Mouse (Mus musculus) embryonic facial prominence, embryonic 11.5 days (tissue): Measurements from ENCODE around the gene Prss48. TPM values are rescaled to one million over a fixed set of nuclear protein-coding genes. Genes with fewer than 3 reads are reported as not detected.

Experiments
- ATAC-seq: fragments of 200-750 bp; cut with Nextera tagmentation; replicated peaks from 2 replicates; pipeline ENCODE4 v1.8.0; 2017; ENCODE audit warnings: low read depth; ENCODE audit not compliant: insufficient number of reproducible peaks, low FRiP score, low TSS enrichment
- DNase-seq: peaks from one replicate; pipeline ENCODE4 v3.0.0-alpha.2; 2015; ENCODE audit warnings: low spot score
- H3K27ac ChIP-seq: fragments of 300-500 bp; sonication (generic); replicated peaks from 2 replicates; pipeline ENCODE4 v1.5.1; 2014; ENCODE audit warnings: mild to moderate bottlenecking, low read depth, low read length, control low read depth
- H3K27me3 ChIP-seq: fragments of 300-500 bp; sonication (generic); 2 replicates; pipeline ENCODE4 v1.6.1; 2014; ENCODE audit warnings: mild to moderate bottlenecking, low read length, moderate library complexity, mixed read lengths; ENCODE audit not compliant: control insufficient read depth, insufficient read depth
- H3K36me3 ChIP-seq: fragments of 300-500 bp; sonication (generic); replicated peaks from 2 replicates; pipeline ENCODE4 v1.6.1; 2014; ENCODE audit warnings: low read depth, mild to moderate bottlenecking, low read length, moderate library complexity, mixed read lengths; ENCODE audit not compliant: control insufficient read depth, insufficient read depth
- H3K4me1 ChIP-seq: fragments of 300-500 bp; sonication (generic); 2 replicates; pipeline ENCODE4 v1.6.1; 2014; ENCODE audit warnings: low read length, mixed read lengths; ENCODE audit not compliant: control insufficient read depth, insufficient read depth
- H3K4me2 ChIP-seq: fragments of 300-500 bp; sonication (generic); 2 replicates; pipeline ENCODE4 v1.6.1; 2014; ENCODE audit warnings: low read depth, mild to moderate bottlenecking, control low read depth, low read length, moderate library complexity
- H3K4me3 ChIP-seq: fragments of 300-500 bp; sonication (generic); 2 replicates; pipeline ENCODE4 v1.5.1; 2014; ENCODE audit warnings: low read depth, low read length, control low read depth
- H3K9ac ChIP-seq: fragments of 300-500 bp; sonication (generic); replicated peaks from 2 replicates; pipeline ENCODE4 v1.6.1; 2014; ENCODE audit warnings: mild to moderate bottlenecking, control low read depth, low read length
- H3K9me3 ChIP-seq: fragments of 300-500 bp; sonication (generic); replicated peaks from 2 replicates; pipeline ENCODE4 v1.6.1; 2016; ENCODE audit warnings: mild to moderate bottlenecking, low read length, inconsistent platforms, mixed read lengths; ENCODE audit not compliant: control insufficient read depth
- WGBS: fragments of 180-500 bp; shearing (Covaris S2); extraction: QIAGEN DNeasy Blood & Tissue Kit; methylation state at CpG from one replicate; pipeline ENCODE4 v1.1.7; 2014; 5-methylcytosine and 5-hydroxymethylcytosine counted together
- polyA plus RNA-seq: library from polyadenylated mRNA; unstranded; fragments of >200 nt; fragmentation: Nextera tagmentation; extraction: Ambion mirVana; gene quantifications from 2 replicates; pipeline ENCODE4 v1.2.1, GENCODE M21; 2014

Gene Prss48
- polyA plus RNA-seq, 1 experiment from 2014 or later: not detected

- Histone ChIP-seq H3K4me3 (no peak overlapping the region), H3K27ac (no peak overlapping the region), H3K27me3 (no peaks in the 10 kb centered on the region), H3K4me1 (no peaks in the 10 kb centered on the region), H3K4me2 (no peak overlapping the region), H3K36me3 (no peaks in the 10 kb centered on the region), H3K9ac (no peak overlapping the region), H3K9me3 (no peaks in the 10 kb centered on the region)
- 89% methylated on average over 1 of the region's 1 CpGs for WGBS
- ATAC-seq: no peak
- no peak for DNase-seq
These were observed 14.7 kb upstream of the Prss48 start for GRCm38 (mm10) chr3:86016965-86017364.

- Histone ChIP-seq H3K4me2 (no peak overlapping the region), H3K9me3 (no peaks in the 10 kb centered on the region), H3K4me1 (no peaks in the 10 kb centered on the region), H3K27ac (no peak overlapping the region), H3K9ac (no peak overlapping the region), H3K36me3 (no peaks in the 10 kb centered on the region), H3K27me3 (no peaks in the 10 kb centered on the region), H3K4me3 (no peak overlapping the region)
- DNase-seq (no peak), ATAC-seq (no peak)
- WGBS: 83% methylated on average over 10 of the region's 10 CpGs
These were observed 11.5 kb upstream of the Prss48 start for GRCm38 (mm10) chr3:86013837-86014236.

- Histone ChIP-seq H3K9ac (no peak overlapping the region), H3K27ac (no peak overlapping the region), H3K4me2 (no peak overlapping the region), H3K9me3 (no peaks in the 10 kb centered on the region), H3K27me3 (no peaks in the 10 kb centered on the region), H3K4me1 (no peaks in the 10 kb centered on the region), H3K4me3 (no peak overlapping the region), H3K36me3 (no peaks in the 10 kb centered on the region; the same call in 1 of the 2 replicates)
- 74% methylated on average over 3 of the region's 3 CpGs for WGBS
- ATAC-seq (no peak), DNase-seq (no peak)
These were observed 9.5 kb upstream of the Prss48 start for GRCm38 (mm10) chr3:86011833-86012232.

- 83% methylated on average over 6 of the region's 6 CpGs for WGBS
These were observed 9.1 kb upstream of the Prss48 start for GRCm38 (mm10) chr3:86011373-86011772.

GRCm38 (mm10) chr3:86010618-86011017, 8.3 kb upstream of the Prss48 start:
- peak; percentile 55 for DNase-seq
- Histone ChIP-seq H3K9me3 (no peaks in the 10 kb centered on the region), H3K4me1 (no peaks in the 10 kb centered on the region), H3K4me3 (no peak overlapping the region), H3K36me3 (no peaks in the 10 kb centered on the region; the same call in 1 of the 2 replicates), H3K9ac (no peak overlapping the region), H3K27me3 (no peaks in the 10 kb centered on the region), H3K27ac (no peak overlapping the region), H3K4me2 (no peak overlapping the region)
- ATAC-seq: no peak
- 61% methylated on average over 3 of the region's 3 CpGs for WGBS

More at GRCm38 (mm10) chr3:86011373-86011772, 9.1 kb upstream of the Prss48 start:
- H3K9ac ChIP-seq: no peak overlapping the region
- no peaks in the 10 kb centered on the region; the same call in 1 of the 2 replicates for H3K36me3 ChIP-seq
- no peaks in the 10 kb centered on the region for H3K27me3 ChIP-seq
- no peak for ATAC-seq
- H3K4me1 ChIP-seq: no peaks in the 10 kb centered on the region
- no peak overlapping the region for H3K27ac ChIP-seq
- H3K9me3 ChIP-seq: no peaks in the 10 kb centered on the region
- no peak overlapping the region for H3K4me3 ChIP-seq
- no peak for DNase-seq
- no peak overlapping the region for H3K4me2 ChIP-seq

GRCm38 (mm10) chr3:86004751-86005150, 2.5 kb upstream of the Prss48 start:
- no peaks in the 10 kb centered on the region for H3K4me1 ChIP-seq
- H3K27ac ChIP-seq: no peak overlapping the region
- WGBS: 90% methylated on average over 10 of the region's 10 CpGs
- H3K27me3 ChIP-seq: no peaks in the 10 kb centered on the region
- ATAC-seq: no peak
- H3K4me3 ChIP-seq: no peak overlapping the region
- no peak for DNase-seq
- no peaks in the 10 kb centered on the region; the same call in 1 of the 2 replicates for H3K36me3 ChIP-seq
- no peaks in the 10 kb centered on the region for H3K9me3 ChIP-seq
- H3K9ac ChIP-seq: no peak overlapping the region
- no peak overlapping the region for H3K4me2 ChIP-seq

GRCm38 (mm10) chr3:86002940-86003339, 649 bp upstream of the Prss48 start:
- ATAC-seq (no peak), DNase-seq (no peak)
- no peaks in the 10 kb centered on the region for H3K36me3 ChIP-seq
- H3K9me3 ChIP-seq: no peaks in the 10 kb centered on the region
- H3K27me3 ChIP-seq: no peaks in the 10 kb centered on the region
- 83% methylated on average over 5 of the region's 5 CpGs for WGBS
- H3K4me2 ChIP-seq: no peak overlapping the region
- H3K27ac ChIP-seq: no peak overlapping the region
- no peak overlapping the region for H3K4me3 ChIP-seq
- no peaks in the 10 kb centered on the region for H3K4me1 ChIP-seq
- H3K9ac ChIP-seq: no peak overlapping the region

- no peak overlapping the region for H3K9ac ChIP-seq
These were observed 1.0 kb downstream of the Prss48 start for GRCm38 (mm10) chr3:86001271-86001670.

More at GRCm38 (mm10) chr3:86001271-86001670, 1.0 kb downstream of the Prss48 start:
- 90% methylated on average over 3 of the region's 3 CpGs for WGBS
- no peaks in the 10 kb centered on the region for H3K36me3 ChIP-seq
- DNase-seq: no peak
- no peaks in the 10 kb centered on the region for H3K4me1 ChIP-seq
- ATAC-seq: no peak
- H3K27ac ChIP-seq: no peak overlapping the region
- no peak overlapping the region for H3K4me3 ChIP-seq
- H3K4me2 ChIP-seq: no peak overlapping the region
- H3K9me3 ChIP-seq: no peaks in the 10 kb centered on the region
- no peaks in the 10 kb centered on the region for H3K27me3 ChIP-seq
